Mouse (Mus musculus) heart, postnatal 36 days (tissue): ENCODE results near the gene Nhsl2. TPM values are rescaled to one million over a fixed set of nuclear protein-coding genes. Genes with fewer than 3 reads are reported as not detected.
A peak's percentile ranks its signal among the peaks of the same experiment; 100 is the strongest.
"Not testable (repeated sequence)": the region's sequence is repeated elsewhere in the genome, so short reads cannot be mapped to it uniquely, and the experiment has no call there.

Experiments used
- DNase-seq, 2 experiments: peaks; one replicate each; pipeline ENCODE4 v3.0.0; 2021 to 2022
- intact Hi-C: fragments of 180-260 bp; cut with DNase I; formaldehyde crosslinking; loops from one replicate; pipeline ENCODE4 v1.15.1; 2025
- microRNA-seq, 2 experiments: library from miRNA; unstranded; fragments of <30 nt; microRNA quantifications; one replicate each; pipeline ENCODE4 v1.2.0; 2021; ENCODE audit warnings: borderline number of aligned reads in 2 of 2
- total RNA-seq, 2 experiments: library from RNA; stranded (reverse); gene quantifications; 2 replicates each; pipeline ENCODE4 v1.2.3; 2021

The Nhsl2 gene
- total RNA-seq, 2 experiments from 2014 or later = 4.5 to 5.2 TPM

DNA sequence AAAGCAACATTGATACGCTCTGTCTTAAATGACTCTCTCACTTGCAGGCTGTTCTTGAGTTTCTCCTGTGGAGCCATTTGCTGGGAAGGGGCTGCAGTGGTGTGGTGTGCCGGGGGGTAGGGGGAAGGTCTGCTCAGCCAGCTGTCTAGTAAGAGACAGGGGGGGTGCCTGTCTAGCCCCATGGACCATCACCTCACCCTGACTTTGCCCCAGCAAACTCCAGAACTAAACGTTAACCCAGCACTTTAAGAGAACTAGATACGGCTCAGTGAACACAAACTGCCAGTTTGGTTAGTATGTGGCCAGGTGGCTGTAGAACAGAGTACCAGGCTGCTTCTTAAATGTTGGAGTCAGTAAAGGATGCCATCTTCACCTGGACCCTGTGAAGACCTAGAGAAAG is 226.0 kb downstream of the Nhsl2 start:
- intact Hi-C loops = no loop called here
- DNase-seq = no peak

DNA sequence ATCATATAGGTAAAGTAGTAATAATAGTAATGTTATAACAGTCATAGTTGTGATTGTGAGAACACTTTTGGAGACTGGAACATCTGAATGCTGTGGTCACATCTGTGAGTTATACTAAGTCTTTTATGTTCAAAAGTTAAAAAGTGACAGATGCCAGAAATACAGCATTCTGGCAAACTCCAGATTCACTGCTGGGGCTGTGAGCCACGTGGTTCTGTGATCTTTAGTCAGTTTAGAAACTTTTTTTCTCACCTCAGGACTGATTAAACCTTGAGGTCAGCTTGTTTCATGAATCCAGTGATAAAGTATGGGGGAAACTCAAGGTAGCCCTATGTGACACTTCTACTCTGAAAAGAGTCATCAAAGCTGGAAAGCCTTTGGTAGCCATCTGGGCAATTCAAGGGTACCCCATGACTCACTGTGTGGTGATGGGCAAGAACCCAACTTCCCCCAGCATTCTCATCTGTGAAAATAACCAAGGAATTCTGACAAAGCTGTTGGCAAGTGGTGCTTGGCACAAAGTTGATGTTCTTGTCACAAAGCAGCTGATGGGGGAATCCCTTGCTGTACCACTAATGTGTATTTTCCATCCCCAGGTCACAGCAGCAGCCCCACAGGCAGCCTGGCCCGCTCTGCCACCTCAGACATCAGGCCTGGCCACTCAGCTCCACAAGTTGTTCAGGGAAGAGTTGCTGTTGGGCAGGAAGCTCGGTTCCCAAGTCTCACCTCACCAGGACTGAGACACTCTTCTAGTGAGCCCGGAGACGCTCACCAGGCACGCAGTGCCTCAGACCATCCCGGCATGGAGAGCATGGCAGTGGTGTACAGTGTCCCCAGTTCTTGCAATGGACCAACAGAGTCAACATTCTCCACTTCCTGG is 227.9 kb downstream of the Nhsl2 start:
- intact Hi-C loops = no loop called here
- DNase-seq = no peak

DNA sequence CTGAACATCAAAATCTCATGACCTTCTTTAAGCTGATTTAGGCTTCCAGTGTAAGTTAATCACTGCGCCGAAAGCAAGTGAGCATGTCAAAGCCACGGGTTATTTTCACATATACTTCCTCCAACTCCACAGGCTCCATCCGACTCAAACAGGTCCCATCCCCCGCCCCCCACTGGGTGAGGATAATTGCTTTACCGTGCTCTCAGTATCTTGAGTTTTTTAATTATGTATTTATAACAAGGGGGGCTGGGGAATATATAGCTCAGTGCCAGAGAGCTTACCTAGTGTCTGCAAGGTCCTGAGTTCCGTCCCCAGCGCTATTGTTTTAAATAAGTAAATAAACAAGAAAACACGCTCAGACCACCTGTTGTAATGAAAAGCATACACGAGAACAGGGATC is 231.9 kb downstream of the Nhsl2 start:
- intact Hi-C loops = no loop called here
- DNase-seq = no peak

DNA sequence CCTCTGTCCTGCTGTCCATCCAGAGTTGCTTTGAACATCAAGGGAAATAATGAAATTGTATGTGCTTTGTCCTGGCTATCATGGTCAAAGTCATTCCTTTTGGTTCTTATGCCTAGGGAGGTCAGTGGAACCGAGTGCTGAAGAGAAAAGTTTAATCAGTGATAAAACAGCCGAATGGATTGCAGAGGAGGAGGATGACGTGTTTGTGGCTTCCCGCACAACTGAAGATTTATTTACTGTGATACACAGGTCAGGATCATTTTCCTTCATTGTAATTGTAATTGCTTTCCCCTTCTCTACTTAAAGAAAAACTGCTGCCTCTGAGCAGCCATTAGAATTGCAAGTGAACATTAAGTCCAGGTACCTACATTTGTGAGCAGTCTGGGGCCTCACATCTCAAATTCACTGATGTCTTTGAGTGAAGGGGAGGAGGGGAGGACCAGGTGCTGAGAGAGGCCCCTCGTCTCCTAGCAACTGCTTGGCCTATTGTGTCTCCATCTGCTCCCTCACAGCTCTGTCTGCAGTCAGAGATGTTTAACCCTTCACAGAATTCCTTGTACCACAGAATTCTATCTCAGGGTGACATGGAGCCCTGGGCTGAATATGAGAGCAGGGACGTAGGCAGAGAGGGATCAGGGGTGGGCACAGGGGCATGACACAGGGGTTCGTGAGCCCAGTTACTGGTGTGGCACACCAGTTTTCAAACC is 232.5 kb downstream of the Nhsl2 start:
- intact Hi-C loops = no loop called here
- DNase-seq = no peak

DNA sequence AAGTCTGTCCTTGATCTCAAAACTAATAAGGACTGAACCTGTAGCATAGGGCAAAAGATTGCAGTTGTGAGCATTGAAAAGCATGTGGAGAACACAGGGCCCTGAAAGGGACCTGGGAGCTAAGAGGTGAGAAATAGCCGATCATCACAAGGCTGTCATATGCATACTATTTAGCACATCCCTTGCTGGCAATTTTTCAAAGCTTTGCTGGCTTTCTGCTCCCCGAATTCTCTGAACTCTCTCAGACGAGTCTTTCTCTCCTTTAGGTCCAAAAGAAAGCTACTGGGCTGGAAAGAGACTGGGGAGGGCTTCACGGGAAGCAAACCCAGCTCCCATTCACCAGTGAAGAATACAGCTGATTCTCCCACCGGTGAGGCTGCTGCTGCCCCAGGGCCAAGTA is 233.2 kb downstream of the Nhsl2 start:
- no peak for DNase-seq
- intact Hi-C loops = no loop called here

DNA sequence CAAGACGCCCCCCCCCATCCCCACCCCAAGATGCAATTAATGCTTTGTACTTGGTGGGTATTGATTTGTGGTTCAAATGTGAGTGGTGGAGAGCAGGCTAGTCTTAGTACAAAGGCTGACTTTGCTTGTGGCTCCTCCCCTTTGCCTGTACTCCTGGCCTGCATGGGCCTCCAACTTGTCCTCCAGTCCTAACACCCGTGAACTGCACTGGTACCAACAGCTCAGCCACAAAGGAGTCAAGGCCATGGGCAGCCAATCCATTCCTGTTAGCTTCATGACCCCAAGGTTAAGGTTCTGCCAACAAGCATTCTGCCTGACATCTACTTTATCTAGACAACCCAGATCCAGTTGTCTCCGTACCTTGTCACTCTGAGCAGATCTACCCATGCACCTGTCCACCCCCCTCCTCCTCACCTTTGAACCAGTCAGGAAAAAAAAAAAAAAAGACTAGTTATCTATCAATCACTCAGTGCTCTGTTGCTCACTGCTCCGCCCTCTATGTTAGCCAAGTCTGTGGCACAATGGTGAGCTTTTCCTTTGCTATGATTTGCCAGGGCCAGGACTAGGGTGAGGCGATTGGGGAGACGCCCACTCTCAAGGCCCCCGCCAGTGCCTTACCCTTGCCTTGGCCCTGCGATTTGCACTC is 236.7 kb downstream of the Nhsl2 start:
- intact Hi-C loops = no loop called here
- no peak for DNase-seq

DNA sequence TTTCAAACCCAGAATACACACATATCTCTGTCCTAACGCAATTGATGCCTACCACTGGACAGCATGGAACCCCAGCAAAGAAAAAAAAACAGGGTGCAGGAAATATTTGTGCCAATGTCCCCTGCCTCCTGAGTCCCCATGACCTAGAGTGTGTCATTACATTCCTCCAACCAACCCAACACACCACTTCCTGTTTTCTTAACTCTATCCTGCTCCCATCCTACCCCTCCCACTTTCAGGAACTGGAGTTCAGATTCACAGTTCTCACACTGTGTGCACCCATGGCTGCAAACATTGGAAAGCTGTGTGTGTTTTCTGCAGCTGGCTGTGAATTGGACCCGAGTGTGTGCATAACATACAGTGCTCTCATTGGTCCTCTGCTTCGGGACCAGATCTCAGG is 241.4 kb downstream of the Nhsl2 start:
- intact Hi-C loops = no loop called here
- no peak for DNase-seq

DNA sequence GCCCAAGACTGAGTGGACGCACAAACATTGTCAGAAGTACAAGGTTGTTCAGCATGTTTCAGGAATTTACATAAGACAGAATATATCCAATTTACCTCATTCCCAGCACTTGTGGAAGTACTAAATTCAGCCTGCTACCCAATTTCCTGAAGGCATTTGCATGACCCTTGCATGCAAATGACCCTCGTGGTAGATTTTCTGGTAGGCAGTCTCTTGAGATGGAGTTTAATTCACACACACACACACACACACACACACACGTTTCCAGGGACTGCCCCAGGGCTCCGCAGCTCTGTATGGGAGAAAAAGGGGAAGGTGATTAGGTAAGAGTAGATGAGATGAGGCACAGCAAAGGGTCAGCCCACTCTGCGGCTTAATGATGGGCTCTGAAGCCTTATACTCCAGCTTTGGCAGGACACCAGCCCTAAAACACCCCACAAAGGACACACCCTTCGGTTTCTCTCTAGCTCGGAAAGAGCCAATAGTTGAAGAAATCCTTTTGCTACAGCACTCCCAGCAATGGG is 245.3 kb downstream of the Nhsl2 start:
- intact Hi-C loops = no loop called here
- no peak for DNase-seq

DNA sequence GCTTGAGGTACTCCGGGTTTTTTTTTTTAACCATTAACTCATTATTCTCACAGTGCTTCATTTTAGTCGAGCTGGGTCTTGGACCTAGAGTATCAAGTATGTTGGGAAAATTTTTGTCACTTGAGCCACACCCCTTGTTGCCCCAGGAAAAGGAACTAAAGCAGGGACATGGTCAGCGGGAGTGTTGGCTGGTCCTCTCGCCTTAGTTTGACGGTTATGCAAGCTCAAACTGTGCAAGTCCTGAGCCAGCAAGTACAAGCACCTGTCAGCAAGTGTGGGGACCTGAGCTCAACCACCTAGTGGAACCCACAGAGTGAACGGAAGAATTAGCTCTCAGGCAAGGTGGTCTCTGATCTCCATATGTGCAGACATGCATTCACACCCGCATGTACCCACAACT is 252.7 kb downstream of the Nhsl2 start:
- intact Hi-C loops = no loop called here
- DNase-seq = no peak

DNA sequence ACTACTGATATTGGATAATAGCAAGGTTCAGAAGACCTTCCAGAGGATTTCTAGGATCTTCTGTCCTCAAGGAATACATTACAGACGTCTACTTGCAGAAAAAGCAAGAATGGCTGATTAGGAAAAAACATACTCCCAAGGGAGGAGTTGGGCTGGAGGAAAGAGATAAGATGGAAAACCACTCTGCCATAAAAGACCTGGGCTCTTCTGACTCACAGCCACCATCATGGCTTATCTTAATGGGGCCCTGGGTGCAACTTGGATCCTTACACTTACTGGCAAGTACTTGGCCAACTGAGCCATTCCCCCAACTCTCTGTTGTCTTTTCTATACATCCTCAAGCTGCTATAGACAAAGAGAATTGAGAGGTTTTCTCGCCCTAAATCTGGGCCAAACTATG is 254.6 kb downstream of the Nhsl2 start:
- DNase-seq, intact Hi-C loops: not testable (repeated sequence)

DNA sequence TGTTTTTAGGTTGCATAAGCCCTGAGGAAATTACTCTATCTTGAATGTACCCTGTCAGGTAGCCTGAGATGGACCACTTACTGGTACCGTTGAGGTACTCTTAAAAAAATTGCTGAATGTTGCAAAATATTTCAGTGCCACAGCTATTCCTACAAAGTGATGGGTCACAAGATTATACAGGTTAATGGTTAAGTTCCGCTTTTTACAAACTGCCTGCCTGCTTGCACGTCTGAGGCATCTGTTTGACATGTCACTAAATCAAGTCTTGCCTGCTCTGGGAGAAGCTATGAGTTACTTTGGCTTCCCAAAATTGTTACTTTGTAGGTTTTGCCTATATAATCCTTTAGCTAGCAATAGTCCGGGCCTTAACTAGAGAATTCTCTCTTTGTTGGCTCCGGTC is 260.2 kb downstream of the Nhsl2 start:
- DNase-seq, intact Hi-C loops: not testable (repeated sequence)

DNA sequence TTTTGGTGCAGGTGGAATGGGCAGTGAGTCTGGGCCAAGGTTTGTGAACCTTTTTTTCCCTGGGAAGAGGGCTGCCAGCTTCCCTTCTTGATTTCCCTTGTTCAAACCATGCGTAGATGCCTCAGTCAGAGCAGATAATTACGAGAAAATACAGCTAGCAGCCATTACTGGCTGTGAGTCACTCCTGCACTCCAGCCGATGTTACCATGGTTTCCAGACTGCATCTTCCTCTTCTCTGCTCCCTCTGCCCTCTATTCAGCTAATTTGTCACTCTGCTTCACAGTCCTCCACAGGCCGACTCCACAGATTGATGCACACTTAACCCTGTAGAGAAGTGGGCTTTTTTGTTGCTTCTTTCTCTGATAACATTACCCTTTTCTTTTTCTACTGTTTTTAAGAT is 266.5 kb downstream of the Nhsl2 start:
- intact Hi-C loops = no loop called here

DNA sequence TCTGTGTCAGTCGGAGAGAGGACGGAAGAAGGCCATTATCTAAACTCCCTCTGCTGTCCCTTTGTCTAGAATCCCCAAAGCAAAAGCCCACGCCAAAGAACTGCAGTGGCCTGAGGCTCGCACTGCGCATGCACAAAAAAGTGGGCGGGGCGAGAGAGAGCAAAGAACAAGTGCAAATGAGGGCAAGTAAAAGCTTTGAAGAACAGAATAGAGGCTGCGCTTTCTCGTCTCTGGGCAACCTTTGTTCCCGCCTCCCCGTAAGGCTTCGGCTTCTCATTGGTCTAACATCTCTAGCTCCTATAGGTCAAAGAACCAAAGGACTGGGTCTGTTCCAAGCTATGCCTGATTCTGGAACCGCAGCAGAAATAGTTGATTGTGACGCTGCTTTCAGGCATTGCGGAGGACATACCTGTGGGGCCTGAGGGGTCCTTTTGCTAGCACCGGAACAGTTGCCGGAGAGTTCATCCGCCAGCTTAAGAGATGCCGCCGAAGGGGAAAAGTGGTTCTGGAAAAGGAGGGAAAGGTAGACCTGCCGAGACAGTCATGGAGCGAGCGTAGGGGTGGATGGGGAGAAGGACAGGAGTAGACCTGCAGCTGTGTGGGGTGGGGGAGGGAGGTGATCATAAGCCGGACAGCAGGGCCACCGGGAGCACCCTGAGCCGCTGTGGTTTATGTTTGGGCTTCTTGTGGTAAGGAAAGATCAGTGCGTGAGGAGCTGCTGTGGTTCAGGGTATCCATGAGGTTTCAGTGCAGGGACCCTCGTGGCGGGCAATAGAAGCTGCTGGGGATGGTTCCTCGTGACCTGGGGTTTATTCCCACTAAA is 270.1 kb downstream of the Nhsl2 start, which contains the start of gene Pin4:
Gene Pin4, plus strand, starts transcription at position 406 of the 823 bp plus-strand sequence.
- intact Hi-C loops = loop anchor here (2.0 kb wide), 2 partner anchors 38 to 48 kb away; partner anchors contain the start of genes Ercc6l and Rtl5
- peak; percentile 87 to 92 for DNase-seq

More for the DNA sequence above, 266.5 kb downstream of the Nhsl2 start:
- no peak for DNase-seq

DNA sequence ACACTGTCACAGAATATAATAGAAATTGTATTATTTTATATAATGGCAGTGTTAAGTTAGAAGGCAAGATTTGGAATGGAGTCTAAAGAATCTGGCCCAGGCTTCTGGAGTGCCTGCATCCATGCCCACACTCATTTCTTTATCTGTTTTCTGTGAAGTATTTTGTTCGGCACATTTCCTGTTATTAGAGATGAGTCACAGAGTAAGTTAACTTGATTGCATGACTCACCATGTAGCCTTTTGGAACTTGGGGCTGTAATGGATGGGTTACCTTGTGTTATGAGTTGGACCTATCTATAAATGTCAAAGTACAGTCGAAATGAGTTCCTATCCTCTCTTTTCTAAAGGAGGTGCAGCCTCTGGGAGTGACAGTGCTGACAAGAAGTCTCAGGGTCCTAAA is 272.1 kb downstream of the Nhsl2 start:
- intact Hi-C loops = loop anchor here (2.0 kb wide), 1 partner anchor 67 kb away; the partner anchor contains the start of gene Rps4x
- DNase-seq = no peak

DNA sequence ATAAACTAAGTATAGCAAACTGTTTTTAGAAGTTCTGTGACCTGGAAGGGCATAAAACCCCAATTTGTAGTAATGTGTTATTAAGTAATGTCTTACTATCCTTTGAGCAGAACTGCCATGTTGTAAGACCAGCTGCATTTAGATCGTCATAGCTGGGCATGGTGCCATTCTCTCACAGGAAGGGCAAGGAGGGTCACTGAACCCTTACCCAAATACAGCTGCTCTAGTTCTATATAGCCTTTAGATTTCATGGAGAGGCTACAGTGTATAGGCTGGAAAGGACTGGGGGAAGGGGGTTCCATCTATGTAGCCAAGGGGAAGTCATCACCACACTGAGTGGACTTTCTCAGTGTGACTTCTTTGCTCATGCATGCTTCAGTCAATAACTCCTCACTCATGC is 292.0 kb downstream of the Nhsl2 start:
- intact Hi-C loops = no loop called here
- no peak for DNase-seq

Small RNA genes lying within 50 kb of the gene (microRNA-seq; reads per million reads assigned to microRNA genes)
- 0 reads per million in 2 experiments for gene Gm27843

Other genes with a start within 250 kb of the Nhsl2 start
- 10 to 100 TPM; 57.1 to 62.2 TPM for gene Ogt, start 209.3 kb upstream of the Nhsl2 start, total RNA-seq
- under 1 TPM in 1 of 2 experiments, not detected in 1; 0.24 TPM for gene Cxcr3, start 115.1 kb upstream of the Nhsl2 start, total RNA-seq
- not detected for gene Gm4779, start 55.0 kb upstream of the Nhsl2 start, total RNA-seq
- gene 8030474K03Rik, start 54.7 kb upstream of the Nhsl2 start, total RNA-seq = not detected
- 1 to 10 TPM; 2.5 to 2.6 TPM for gene Rtl5, start 221.9 kb downstream of the Nhsl2 start, total RNA-seq